Mouse (Mus musculus): ENCODE measurements around the gene St13. TPM values are rescaled to one million over a fixed set of nuclear protein-coding genes. Genes with fewer than 3 reads are reported as not detected.
A peak's percentile ranks its signal among the peaks of the same experiment; 100 is the strongest.

The St13 gene
- polyA plus RNA-seq, 1 experiment from 2014 or later, result 196 TPM

GRCm38 (mm10) chr15:81405008-81405407 is 5.1 kb upstream of the St13 start:
- 83% methylated on average over 3 of the region's 3 CpGs for WGBS
- Histone ChIP-seq H3K9ac (no peak overlapping the region), H3K4me2 (no peak overlapping the region), H3K9me3 (no peaks in the 10 kb centered on the region), H3K4me3 (no peak overlapping the region), H3K36me3 (no peaks in the 10 kb centered on the region), H3K27ac (replicated peaks) (no peak overlapping the region), H3K4me1 (replicated peaks) (peaks cover 12% of the 10 kb centered on the region), H3K27me3 (no peaks in the 10 kb centered on the region)
- no peak for ATAC-seq (ENCODE audit: low FRiP score, low read depth)

GRCm38 (mm10) chr15:81399297-81399637 is 610 bp downstream of the St13 start:
- peak overlapping the region; percentile 94 for H3K9ac ChIP-seq
- peak overlapping the region; percentile 66 for H3K4me2 ChIP-seq
- H3K27ac ChIP-seq (replicated peaks), result peak overlapping the region; percentile 97
- 0% methylated on average over 21 of the region's 21 CpGs for WGBS
- peaks cover 31% of the 10 kb centered on the region for H3K4me1 ChIP-seq (replicated peaks)
- H3K9me3 ChIP-seq, result no peaks in the 10 kb centered on the region
- peak overlapping the region; percentile 83 for H3K4me3 ChIP-seq
- no peaks in the 10 kb centered on the region for H3K36me3 ChIP-seq
- no peak for ATAC-seq (ENCODE audit: low FRiP score, low read depth)
- H3K27me3 ChIP-seq, result no peaks in the 10 kb centered on the region

GRCm38 (mm10) chr15:81398189-81398588 is 1.7 kb downstream of the St13 start:
- Histone ChIP-seq H3K4me2 (peak overlapping the region; percentile 66), H3K27me3 (no peaks in the 10 kb centered on the region), H3K9me3 (no peaks in the 10 kb centered on the region), H3K27ac (replicated peaks) (no peak overlapping the region), H3K9ac (peak overlapping the region; percentile 94), H3K36me3 (no peaks in the 10 kb centered on the region), H3K4me1 (replicated peaks) (peaks cover 31% of the 10 kb centered on the region), H3K4me3 (peak overlapping the region; percentile 83)
- no peak for ATAC-seq (ENCODE audit: low FRiP score, low read depth)

- no peak for ATAC-seq (ENCODE audit: low FRiP score, low read depth)
- H3K9me3 ChIP-seq, result no peaks in the 10 kb centered on the region
- H3K9ac ChIP-seq, result no peak overlapping the region
- no peaks in the 10 kb centered on the region for H3K27me3 ChIP-seq
- H3K4me2 ChIP-seq, result no peak overlapping the region
- peaks cover 19% of the 10 kb centered on the region for H3K4me1 ChIP-seq (replicated peaks)
- H3K4me3 ChIP-seq, result no peak overlapping the region
- WGBS, result 90% methylated on average over 8 of the region's 8 CpGs
- no peak overlapping the region for H3K27ac ChIP-seq (replicated peaks)
- peaks cover 27% of the 10 kb centered on the region for H3K36me3 ChIP-seq
Measured at GRCm38 (mm10) chr15:81394211-81394915, 5.5 kb downstream of the St13 start.

GRCm38 (mm10) chr15:81392997-81393396 is 6.9 kb downstream of the St13 start:
- Histone ChIP-seq H3K4me3 (no peak overlapping the region), H3K4me2 (no peak overlapping the region), H3K36me3 (peaks cover 39% of the 10 kb centered on the region), H3K9ac (no peak overlapping the region), H3K27ac (replicated peaks) (no peak overlapping the region), H3K4me1 (replicated peaks) (peaks cover 11% of the 10 kb centered on the region), H3K9me3 (no peaks in the 10 kb centered on the region), H3K27me3 (no peaks in the 10 kb centered on the region)
- ATAC-seq (ENCODE audit: low FRiP score, low read depth), result no peak

- Histone ChIP-seq H3K27ac (replicated peaks) (no peak overlapping the region), H3K4me2 (no peak overlapping the region), H3K4me1 (replicated peaks) (no peaks in the 10 kb centered on the region), H3K9me3 (no peaks in the 10 kb centered on the region), H3K4me3 (no peak overlapping the region), H3K36me3 (peaks cover 83% of the 10 kb centered on the region), H3K27me3 (no peaks in the 10 kb centered on the region), H3K9ac (no peak overlapping the region)
- no peak for ATAC-seq (ENCODE audit: low FRiP score, low read depth)
- WGBS, result 97% methylated on average over 5 of the region's 5 CpGs
Measured at GRCm38 (mm10) chr15:81386327-81386726, 13.6 kb downstream of the St13 start.

- WGBS, result 94% methylated on average over 2 of the region's 2 CpGs
Measured at GRCm38 (mm10) chr15:81378845-81379244, 21.0 kb downstream of the St13 start.

GRCm38 (mm10) chr15:81374621-81375020 is 25.3 kb downstream of the St13 start:
- Histone ChIP-seq H3K36me3 (peaks cover 67% of the 10 kb centered on the region), H3K4me3 (no peak overlapping the region), H3K4me1 (replicated peaks) (no peaks in the 10 kb centered on the region), H3K9me3 (no peaks in the 10 kb centered on the region), H3K27ac (replicated peaks) (no peak overlapping the region), H3K9ac (no peak overlapping the region), H3K4me2 (no peak overlapping the region), H3K27me3 (no peaks in the 10 kb centered on the region)
- 94% methylated on average over 11 of the region's 11 CpGs for WGBS
- ATAC-seq (ENCODE audit: low FRiP score, low read depth), result no peak

More at GRCm38 (mm10) chr15:81378845-81379244, 21.0 kb downstream of the St13 start:
- Histone ChIP-seq H3K27ac (replicated peaks) (no peak overlapping the region), H3K9me3 (no peaks in the 10 kb centered on the region), H3K27me3 (no peaks in the 10 kb centered on the region), H3K4me1 (replicated peaks) (no peaks in the 10 kb centered on the region), H3K36me3 (peaks cover 60% of the 10 kb centered on the region), H3K9ac (no peak overlapping the region), H3K4me2 (no peak overlapping the region), H3K4me3 (no peak overlapping the region)
- no peak for ATAC-seq (ENCODE audit: low FRiP score, low read depth)

- H3K27ac ChIP-seq (replicated peaks), result no peak overlapping the region
- no peak for ATAC-seq (ENCODE audit: low FRiP score, low read depth)
- H3K4me3 ChIP-seq, result no peak overlapping the region
- no peaks in the 10 kb centered on the region for H3K27me3 ChIP-seq
- peaks cover 76% of the 10 kb centered on the region for H3K36me3 ChIP-seq
- 89% methylated on average over 1 of the region's 1 CpGs for WGBS
- H3K4me2 ChIP-seq, result no peak overlapping the region
- H3K4me1 ChIP-seq (replicated peaks), result no peaks in the 10 kb centered on the region
- no peaks in the 10 kb centered on the region for H3K9me3 ChIP-seq
- H3K9ac ChIP-seq, result no peak overlapping the region
Measured at GRCm38 (mm10) chr15:81370356-81370755, 29.5 kb downstream of the St13 start.

- H3K36me3 ChIP-seq, result peaks cover 80% of the 10 kb centered on the region
- H3K27me3 ChIP-seq, result no peaks in the 10 kb centered on the region
- ATAC-seq (ENCODE audit: low FRiP score, low read depth), result no peak
- H3K9me3 ChIP-seq, result no peaks in the 10 kb centered on the region
- no peak overlapping the region for H3K4me2 ChIP-seq
- H3K27ac ChIP-seq (replicated peaks), result no peak overlapping the region
- no peaks in the 10 kb centered on the region for H3K4me1 ChIP-seq (replicated peaks)
- H3K4me3 ChIP-seq, result no peak overlapping the region
- 92% methylated on average over 1 of the region's 1 CpGs for WGBS
- no peak overlapping the region for H3K9ac ChIP-seq
Measured at GRCm38 (mm10) chr15:81368601-81369000, 31.3 kb downstream of the St13 start.

- H3K27me3 ChIP-seq, result no peaks in the 10 kb centered on the region
- ATAC-seq (ENCODE audit: low FRiP score, low read depth), result no peak
- no peak overlapping the region for H3K9ac ChIP-seq
- no peak overlapping the region for H3K4me3 ChIP-seq
- no peak overlapping the region for H3K27ac ChIP-seq (replicated peaks)
- peaks cover 63% of the 10 kb centered on the region for H3K36me3 ChIP-seq
- 84% methylated on average over 4 of the region's 4 CpGs for WGBS
- no peaks in the 10 kb centered on the region for H3K9me3 ChIP-seq
- H3K4me2 ChIP-seq, result no peak overlapping the region
- peaks cover 3% of the 10 kb centered on the region; the same call in 1 of the 2 replicates for H3K4me1 ChIP-seq (replicated peaks)
Measured at GRCm38 (mm10) chr15:81366241-81366640, 33.6 kb downstream of the St13 start.

- peaks cover 9% of the 10 kb centered on the region for H3K4me1 ChIP-seq (replicated peaks)
- no peak overlapping the region for H3K4me3 ChIP-seq
- no peaks in the 10 kb centered on the region for H3K9me3 ChIP-seq
- H3K4me2 ChIP-seq, result no peak overlapping the region
- ATAC-seq (ENCODE audit: low FRiP score, low read depth), result no peak
- WGBS, result 92% methylated on average over 8 of the region's 8 CpGs
- no peaks in the 10 kb centered on the region for H3K27me3 ChIP-seq
- peaks cover 54% of the 10 kb centered on the region for H3K36me3 ChIP-seq
- H3K27ac ChIP-seq (replicated peaks), result no peak overlapping the region
- no peak overlapping the region for H3K9ac ChIP-seq
Measured at GRCm38 (mm10) chr15:81365246-81365645, 34.6 kb downstream of the St13 start.

- Histone ChIP-seq H3K4me3 (no peak overlapping the region), H3K9ac (no peak overlapping the region), H3K9me3 (no peaks in the 10 kb centered on the region), H3K36me3 (peaks cover 47% of the 10 kb centered on the region), H3K27me3 (no peaks in the 10 kb centered on the region), H3K27ac (replicated peaks) (no peak overlapping the region), H3K4me1 (replicated peaks) (peaks cover 18% of the 10 kb centered on the region), H3K4me2 (no peak overlapping the region)
- WGBS, result 96% methylated on average over 1 of the region's 1 CpGs
- no peak for ATAC-seq (ENCODE audit: low FRiP score, low read depth)
Measured at GRCm38 (mm10) chr15:81364271-81364670, 35.6 kb downstream of the St13 start.

Data from hindbrain, embryonic 15.5 days (tissue).